Mouse (Mus musculus): ENCODE data around the gene Zhx3.

DNA sequence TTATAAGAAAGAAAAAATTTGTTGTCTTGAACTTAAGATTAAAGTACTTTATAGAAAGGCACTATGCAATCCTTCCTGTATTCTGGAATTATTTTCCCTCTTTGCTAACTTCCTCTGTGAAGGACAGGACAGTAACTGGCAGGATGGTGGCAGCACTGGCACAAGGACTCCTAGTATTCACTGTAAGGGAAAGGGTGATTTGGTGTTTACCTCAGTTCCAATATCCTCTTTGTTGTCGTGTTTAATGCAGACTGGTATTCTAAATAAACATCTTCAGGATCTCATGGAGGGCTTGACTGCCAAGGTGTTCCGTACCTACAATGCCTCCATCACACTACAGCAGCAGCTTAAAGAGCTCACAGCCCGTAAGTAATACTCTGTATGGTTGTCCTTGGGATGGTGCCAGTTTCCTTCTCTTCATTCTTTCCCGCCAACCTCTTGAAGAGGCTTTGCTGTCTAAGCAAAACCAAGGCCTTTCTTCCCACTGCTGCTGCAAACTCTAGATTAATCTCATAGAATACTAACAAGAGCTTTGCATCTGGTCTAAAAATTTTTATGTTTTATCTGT lies 157.3 kb downstream of the Zhx3 start:
- no peak for TF ChIP-seq TAL1 (IDR thresholded peaks at IDR 0.05; ENCODE audit: low read length)
- no peak for TF ChIP-seq GATA1 (IDR thresholded peaks at IDR 0.05; ENCODE audit: low read length)
